Mouse (Mus musculus) stomach, postnatal 0 days (tissue): ENCODE results near the gene Aire.

ENCODE experiments used
- CTCF ChIP-seq: IDR thresholded peaks from 2 replicates; pipeline ENCODE4 v1.5.1; 2016; ENCODE audit warnings: antibody characterized with exemption, low read depth, mild to moderate bottlenecking, moderate library complexity
- EP300 ChIP-seq: optimal IDR thresholded peaks from 2 replicates; pipeline ENCODE3; 2016; ENCODE audit warnings: antibody characterized with exemption

GRCm38 (mm10) chr10:78018797-78019203 is 24.6 kb downstream of the Aire start:
- TF ChIP-seq CTCF (peak; percentile 97), EP300 (no peak)
